Mouse (Mus musculus): ENCODE results near the gene C1qtnf2. TPM values are rescaled to one million over a fixed set of nuclear protein-coding genes. Genes with fewer than 3 reads are reported as not detected.

Gene C1qtnf2
- total and polyA plus RNA-seq, 3 experiments, result not detected

Other genes with a start within 250 kb of the C1qtnf2 start
- 73.6 and 94.4 TPM in 2 replicates for gene Pttg1, start 48.0 kb upstream of the C1qtnf2 start, total RNA-seq (2012; rRNA removed)
- 100 to 1,000 TPM in 1 of 2 experiments, not detected in 1; 140 TPM for gene Pttg1, start 48.0 kb upstream of the C1qtnf2 start, polyA plus RNA-seq (2012; ENCODE audit: insufficient read depth in 1 of 2, insufficient read length in 2 of 2, low read depth in 1 of 2, low replicate concordance in 2 of 2, missing spikeins in 1 of 2)
- gene Slu7, start 40.5 kb upstream of the C1qtnf2 start, total RNA-seq (2012; rRNA removed), result 40.5 and 46.0 TPM in 2 replicates
- gene Slu7, start 40.5 kb upstream of the C1qtnf2 start, polyA plus RNA-seq (2012; ENCODE audit: insufficient read depth in 1 of 2, insufficient read length in 2 of 2, low read depth in 1 of 2, low replicate concordance in 2 of 2, missing spikeins in 1 of 2), result 100 to 1,000 TPM in 1 of 2 experiments, 10 to 100 TPM in 1; 41.6 to 149 TPM
- gene Ccnjl, start 54.5 kb downstream of the C1qtnf2 start, total RNA-seq (2012; rRNA removed), result not detected in 2 replicates
- gene Ccnjl, start 54.5 kb downstream of the C1qtnf2 start, polyA plus RNA-seq (2012; ENCODE audit: insufficient read depth in 1 of 2, insufficient read length in 2 of 2, low read depth in 1 of 2, low replicate concordance in 2 of 2, missing spikeins in 1 of 2), result not detected
- not detected in 2 replicates for gene 4933415A04Rik, start 112.8 kb downstream of the C1qtnf2 start, total RNA-seq (2012; rRNA removed)
- gene 4933415A04Rik, start 112.8 kb downstream of the C1qtnf2 start, polyA plus RNA-seq (2012; ENCODE audit: insufficient read depth in 1 of 2, insufficient read length in 2 of 2, low read depth in 1 of 2, low replicate concordance in 2 of 2, missing spikeins in 1 of 2), result not detected
- gene Fabp6, start 127.3 kb downstream of the C1qtnf2 start, total RNA-seq (2012; rRNA removed), result not detected in 2 replicates
- gene Fabp6, start 127.3 kb downstream of the C1qtnf2 start, polyA plus RNA-seq (2012; ENCODE audit: insufficient read depth in 1 of 2, insufficient read length in 2 of 2, low read depth in 1 of 2, low replicate concordance in 2 of 2, missing spikeins in 1 of 2), result not detected
- 19.6 and 20.6 TPM in 2 replicates for gene Pwwp2a, start 207.7 kb downstream of the C1qtnf2 start, total RNA-seq (2012; rRNA removed)
- 10 to 100 TPM in 1 of 2 experiments, not detected in 1; 32.0 TPM for gene Pwwp2a, start 207.7 kb downstream of the C1qtnf2 start, polyA plus RNA-seq (2012; ENCODE audit: insufficient read depth in 1 of 2, insufficient read length in 2 of 2, low read depth in 1 of 2, low replicate concordance in 2 of 2, missing spikeins in 1 of 2)

All from MEL (cell line).